Mouse (Mus musculus) liver, adult 2 months (tissue): Measurements from ENCODE around the gene Pank1.

ENCODE experiments used
- CTCF ChIP-seq: fragments of 200-500 bp; IDR thresholded peaks from 2 replicates; pipeline ENCODE4 v1.5.1; 2011; ENCODE audit warnings: low read depth, low read length, control low read depth
- POLR2A ChIP-seq: fragments of 200-500 bp; IDR thresholded peaks from 2 replicates; pipeline ENCODE4 v1.6.1; 2011; ENCODE audit warnings: low read length, control low read depth; ENCODE audit not compliant: insufficient read depth; ENCODE audit errors: extremely low read depth

- TF ChIP-seq CTCF (no peak), POLR2A (no peak)
These were observed 7.1 kb upstream of the Pank1 start for GRCm38 (mm10) chr19:34886324-34886723.
